Mouse (Mus musculus): Measurements from ENCODE around the gene Grhl1. TPM values are rescaled to one million over a fixed set of nuclear protein-coding genes. Genes with fewer than 3 reads are reported as not detected.

Grhl1 gene
- polyA plus RNA-seq, 1 experiment from 2014 or later: 2.0 TPM

DNA sequence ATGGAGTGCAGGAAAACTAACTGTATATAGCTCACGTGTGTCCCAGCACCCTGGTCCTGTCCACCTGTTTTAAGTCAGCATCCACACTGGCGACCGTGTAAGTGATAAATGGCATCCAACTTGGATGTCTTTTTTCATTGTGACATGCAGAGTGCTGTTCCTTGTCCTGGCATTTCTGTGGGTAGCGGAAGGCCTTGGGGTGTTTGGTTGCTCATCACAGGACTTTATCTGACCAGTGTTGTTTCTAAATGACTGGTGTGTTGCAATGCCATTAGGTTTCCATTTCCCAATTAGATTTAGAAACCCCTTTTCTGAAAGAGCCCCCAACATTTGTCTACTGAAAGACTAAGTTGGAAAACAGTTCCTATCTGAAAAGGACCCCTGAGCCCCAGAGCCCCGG lies 90.0 kb downstream of the Grhl1 start:
- Histone ChIP-seq H3K27me3 (no peaks in the 10 kb centered on the region), H3K4me1 (replicated peaks) (0 out of 2 replicates have a peak, but pooled peaks cover 3% of the 10 kb centered on the region), H3K4me2 (no peak overlapping the region), H3K36me3 (peaks cover 37% of the 10 kb centered on the region), H3K9me3 (no peaks in the 10 kb centered on the region), H3K27ac (no peak overlapping the region), H3K9ac (replicated peaks) (no peak overlapping the region), H3K4me3 (replicated peaks) (no peak overlapping the region)
- WGBS: 88% methylated on average over 5 of the region's 5 CpGs
- no peak for ATAC-seq (ENCODE audit: insufficient number of reproducible peaks, insufficient read depth, low FRiP score, low TSS enrichment, low read depth)

Other genes starting within 250 kb of the Grhl1 start
- 31.9 and 32.0 TPM in 2 replicates for gene Taf1b, start 73.9 kb upstream of the Grhl1 start, polyA plus RNA-seq (2016; fragmentation: Nextera tagmentation; extraction: Ambion mirVana)
- 12.0 and 12.8 TPM in 2 replicates for gene Klf11, start 79.0 kb downstream of the Grhl1 start, polyA plus RNA-seq (2016; fragmentation: Nextera tagmentation; extraction: Ambion mirVana)
- 1.3 and 2.6 TPM in 2 replicates for gene Cys1, start 109.5 kb downstream of the Grhl1 start, polyA plus RNA-seq (2016; fragmentation: Nextera tagmentation; extraction: Ambion mirVana)
- gene Rrm2, start 136.0 kb downstream of the Grhl1 start, polyA plus RNA-seq (2016; fragmentation: Nextera tagmentation; extraction: Ambion mirVana): 367 and 394 TPM in 2 replicates